Mouse (Mus musculus): ENCODE measurements around the gene D17Wsu92e. TPM values are rescaled to one million over a fixed set of nuclear protein-coding genes. Genes with fewer than 3 reads are reported as not detected.

The D17Wsu92e gene
- total RNA-seq, 2 experiments from 2014 or later = 40.4 to 60.4 TPM

DNA sequence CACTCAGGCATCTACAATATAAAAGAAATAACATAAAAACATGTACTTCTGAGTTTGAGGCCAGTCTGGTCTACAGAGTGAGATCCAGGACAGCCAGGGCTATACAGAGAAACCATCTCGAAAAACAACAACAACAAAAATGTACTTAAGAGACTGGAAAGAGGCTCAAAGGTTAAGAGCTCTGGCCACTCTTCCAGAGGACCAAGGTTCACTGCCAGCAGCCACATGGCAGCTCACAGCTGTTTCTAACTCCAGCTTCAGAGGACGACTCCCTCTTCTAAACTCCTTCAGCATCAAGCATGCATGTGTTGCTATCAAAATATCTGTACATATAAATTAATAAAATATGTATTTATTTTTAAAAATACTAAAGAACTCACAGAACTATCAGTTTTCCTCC is 28.9 kb downstream of the D17Wsu92e start:
- no peak for ATAC-seq (ENCODE audit: poor library complexity, severe bottlenecking)

DNA sequence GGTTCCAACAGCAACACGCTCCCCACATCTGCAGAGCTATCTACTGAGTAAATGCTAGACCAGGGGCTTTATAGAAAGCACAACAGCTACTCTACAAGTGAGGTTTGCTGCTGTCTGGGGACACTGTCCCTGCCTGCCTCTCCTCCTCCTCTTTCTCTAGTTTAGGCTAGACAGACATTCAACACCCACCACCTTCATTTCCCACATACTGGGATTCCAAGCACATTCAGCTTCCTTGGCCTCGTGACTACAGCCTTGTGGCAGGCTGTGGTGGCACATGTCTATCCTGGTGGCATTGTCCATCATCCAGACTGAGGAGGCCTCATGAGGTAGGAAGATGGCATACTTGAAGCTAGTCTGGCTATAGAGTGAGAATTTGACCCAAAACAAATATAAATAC is 29.5 kb downstream of the D17Wsu92e start:
- ATAC-seq (ENCODE audit: poor library complexity, severe bottlenecking) = no peak

DNA sequence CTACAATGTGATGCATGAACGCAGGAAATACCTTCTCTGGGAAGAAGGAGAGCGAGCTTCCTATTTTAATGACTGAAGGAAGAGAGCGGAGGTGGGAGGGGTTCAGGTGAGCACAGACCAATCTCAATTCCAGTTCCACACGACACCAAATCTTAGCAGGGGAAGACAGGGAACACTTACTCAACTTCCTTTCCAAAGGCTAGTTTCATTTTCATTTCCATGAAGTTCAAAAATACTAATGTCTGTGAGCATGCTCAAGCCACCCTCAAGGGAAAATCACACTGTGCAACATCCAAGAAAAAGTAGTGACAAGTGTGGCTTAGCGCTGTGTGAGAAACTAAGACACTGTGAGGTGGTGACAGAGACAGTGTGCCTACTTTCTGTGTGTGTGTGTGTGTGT is 30.4 kb downstream of the D17Wsu92e start:
- ATAC-seq (ENCODE audit: poor library complexity, severe bottlenecking) = 0 out of 2 replicates have a peak, but pooled peaks have one; percentile 24

DNA sequence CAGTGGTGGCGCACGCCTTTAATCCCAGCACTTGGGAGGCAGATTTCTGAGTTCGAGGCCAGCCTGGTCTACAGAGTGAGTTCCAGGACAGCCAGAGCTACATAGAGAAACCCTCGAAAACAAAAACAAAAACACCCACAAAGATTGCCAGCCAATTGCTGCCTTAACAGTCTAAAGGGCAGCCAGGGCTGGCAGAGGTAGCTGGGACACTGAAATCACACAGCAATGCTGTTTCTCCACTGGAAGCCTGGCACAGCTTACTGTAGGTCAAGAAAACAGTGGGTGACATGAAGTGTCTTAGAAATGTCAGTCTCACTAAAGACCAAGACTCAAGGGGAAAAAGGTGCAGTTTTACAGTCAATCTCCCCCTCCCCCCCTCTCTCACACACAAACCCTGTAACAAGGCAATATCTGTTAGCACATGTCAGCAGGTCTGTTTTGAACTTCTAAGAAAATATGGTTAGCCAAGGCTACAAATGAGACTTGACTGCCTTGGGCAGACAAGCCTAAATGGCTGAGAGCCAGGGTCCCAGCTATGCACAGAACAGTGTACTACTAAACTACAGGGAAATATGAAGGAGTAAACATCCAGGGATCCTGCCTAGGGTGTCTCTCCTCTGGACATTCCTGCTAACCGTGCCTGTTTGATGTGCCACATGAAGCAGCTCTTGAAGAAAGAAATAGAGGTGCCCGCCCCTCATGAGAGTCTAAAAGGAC is 31.8 kb downstream of the D17Wsu92e start:
- no peak for ATAC-seq (ENCODE audit: poor library complexity, severe bottlenecking)

DNA sequence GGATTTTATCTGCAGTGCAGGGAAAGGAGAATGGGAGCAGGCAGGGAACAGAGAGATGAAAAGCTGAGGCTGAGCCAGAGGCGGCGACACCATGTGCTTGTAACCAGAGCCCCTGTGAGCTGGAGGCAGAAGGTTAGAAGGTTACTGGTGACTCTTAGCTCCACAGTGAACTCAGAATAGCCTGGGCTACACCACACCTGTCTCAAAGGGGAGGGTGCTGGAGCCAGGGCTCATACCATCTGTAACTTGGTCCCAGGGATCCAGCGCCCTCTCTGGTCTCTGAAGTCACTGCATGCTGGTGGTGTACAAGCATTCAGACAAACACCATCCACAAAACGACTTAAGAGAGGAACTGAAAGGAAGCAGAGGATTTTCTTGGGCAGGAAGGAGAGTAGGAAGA is 36.9 kb downstream of the D17Wsu92e start:
- no peak for ATAC-seq (ENCODE audit: poor library complexity, severe bottlenecking)

DNA sequence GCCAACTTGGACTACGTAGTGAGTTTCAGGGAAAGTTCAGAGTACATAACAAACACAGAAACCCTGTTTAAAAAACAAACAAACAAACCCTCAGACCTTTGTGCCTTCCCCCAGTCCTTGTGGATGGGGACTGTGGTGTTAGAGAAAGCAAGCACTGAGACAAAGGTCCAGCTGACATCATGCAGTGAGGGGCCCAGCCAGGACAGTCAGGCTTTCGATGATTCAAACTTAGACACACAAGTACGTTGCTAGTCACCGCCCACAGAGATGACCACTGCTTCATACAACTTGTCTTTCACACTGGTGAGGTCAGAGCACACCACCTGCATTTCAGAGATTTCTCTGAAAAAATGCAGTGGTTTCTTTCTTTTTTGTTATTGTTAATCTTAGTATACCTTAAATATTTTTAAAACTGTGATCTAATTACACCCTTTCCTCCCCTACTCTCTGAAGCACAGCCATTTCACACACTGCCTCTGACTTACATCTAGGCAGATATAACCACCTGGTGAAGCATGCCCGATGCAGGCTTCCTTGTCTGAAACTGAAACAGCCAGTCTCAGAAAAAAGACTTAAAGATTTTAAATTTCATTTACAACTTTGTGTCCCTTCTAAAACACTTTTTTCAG is 39.3 kb downstream of the D17Wsu92e start:
- ATAC-seq (ENCODE audit: poor library complexity, severe bottlenecking) = no peak

DNA sequence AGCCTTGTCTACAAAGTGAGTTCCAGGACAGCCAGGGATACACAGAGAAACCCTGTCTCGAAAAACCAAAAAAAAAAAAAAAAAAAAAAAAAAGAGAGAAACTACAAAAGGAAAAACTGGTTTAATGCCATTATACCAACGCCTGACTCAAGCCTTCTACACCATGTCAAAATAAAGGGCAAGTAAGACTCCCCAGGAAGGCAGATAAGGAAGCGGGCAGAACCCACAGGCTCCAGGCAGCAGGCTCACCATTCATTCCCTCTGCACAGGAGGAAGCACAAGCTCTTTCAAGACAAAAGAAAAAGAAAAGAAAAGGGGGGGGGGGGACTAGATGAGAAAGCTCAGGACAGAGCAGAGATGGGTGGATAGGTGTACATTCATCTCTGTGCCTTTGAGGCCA is 40.7 kb downstream of the D17Wsu92e start:
- ATAC-seq (ENCODE audit: poor library complexity, severe bottlenecking) = 0 out of 2 replicates have a peak, but pooled peaks have one; percentile 40

DNA sequence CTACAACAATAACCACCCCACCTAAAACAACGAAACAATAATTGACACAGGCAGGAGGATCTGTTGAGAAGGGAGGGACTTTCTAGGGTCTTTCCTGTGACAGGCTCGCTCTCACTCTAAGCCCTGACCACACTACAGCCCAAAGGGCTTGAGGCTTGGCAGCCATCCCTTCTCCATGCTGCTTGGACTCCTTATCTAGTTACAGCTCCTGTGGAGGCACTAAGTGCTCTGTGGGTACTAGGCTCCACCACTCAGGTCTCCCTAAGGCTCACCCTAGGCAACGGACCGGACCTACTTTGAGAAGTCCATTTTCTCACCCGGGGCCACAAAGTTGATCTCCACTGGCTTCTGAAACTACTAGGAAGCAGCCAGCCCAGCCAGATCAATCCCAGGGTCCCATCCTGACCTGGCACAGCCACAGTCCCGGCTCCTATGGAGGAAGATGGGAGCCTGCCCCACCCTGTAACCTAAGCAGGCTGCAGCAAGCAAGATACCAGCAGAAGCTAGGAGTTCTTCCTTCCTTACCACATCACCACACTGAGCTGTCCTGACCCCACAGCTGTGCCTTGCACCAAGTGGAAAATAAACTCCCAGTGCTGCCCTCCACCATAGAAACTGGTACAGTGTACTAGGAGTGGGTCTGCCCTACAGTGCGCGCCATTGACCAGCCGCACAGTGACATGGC is 41.6 kb downstream of the D17Wsu92e start:
- no peak for ATAC-seq (ENCODE audit: poor library complexity, severe bottlenecking)

DNA sequence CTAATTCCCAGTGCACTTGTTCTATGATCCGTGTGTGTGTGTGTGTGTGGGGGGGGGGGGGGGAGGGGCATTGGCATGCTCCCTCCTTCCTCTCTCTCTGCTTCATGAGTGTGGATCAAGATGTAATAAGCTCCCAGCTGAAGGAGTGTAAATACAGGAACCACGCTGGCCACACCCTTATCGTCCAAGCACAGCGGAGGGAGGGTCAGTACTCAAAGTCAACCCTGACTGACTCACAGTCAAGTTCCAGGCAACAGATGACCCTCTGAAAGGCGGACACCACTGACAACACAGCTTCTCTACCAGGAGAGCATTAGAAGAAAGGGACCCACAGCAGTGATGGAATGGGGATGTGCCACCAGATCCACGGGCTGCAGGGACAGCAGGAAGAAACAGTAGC is 42.6 kb downstream of the D17Wsu92e start:
- ATAC-seq (ENCODE audit: poor library complexity, severe bottlenecking) = peak; percentile 75

DNA sequence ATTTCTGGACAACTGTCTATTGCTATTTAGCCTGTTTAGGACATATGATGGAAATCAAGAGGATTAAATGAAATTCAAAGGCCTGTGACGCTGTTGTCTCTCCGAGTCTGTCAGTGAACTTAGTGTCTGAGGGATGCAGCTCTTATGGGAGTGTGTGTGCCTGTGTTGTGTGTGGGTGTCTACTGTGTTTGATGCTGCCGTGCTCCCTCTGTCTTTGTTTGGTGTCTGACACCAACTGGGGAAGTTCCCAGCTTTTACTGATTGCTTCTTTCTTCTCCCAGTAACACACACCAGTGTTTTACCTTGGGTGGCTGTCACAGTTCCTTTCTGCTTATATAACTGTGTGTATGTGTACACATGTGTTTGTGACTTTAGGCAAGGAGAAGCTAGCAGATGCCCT is 46.2 kb downstream of the D17Wsu92e start:
- no peak for ATAC-seq (ENCODE audit: poor library complexity, severe bottlenecking)

DNA sequence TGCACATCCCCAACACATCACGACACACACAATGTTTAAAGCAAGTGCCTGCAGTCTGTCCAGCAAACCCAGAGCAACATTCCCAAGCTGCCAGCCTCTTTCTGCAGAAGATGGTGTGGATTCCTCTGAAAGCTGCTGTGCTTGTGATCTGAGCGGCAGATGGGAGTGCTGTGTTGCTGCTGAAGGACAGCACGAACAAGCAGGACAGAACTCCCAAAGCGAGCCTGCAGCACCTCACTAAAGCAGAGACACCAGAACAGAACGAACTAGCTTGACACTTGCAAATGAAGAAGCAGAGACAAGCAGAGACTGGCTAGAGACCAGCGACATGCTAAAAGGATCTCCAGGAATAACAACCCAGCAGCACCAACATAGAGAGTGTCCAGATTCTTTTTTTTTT is 48.8 kb downstream of the D17Wsu92e start:
- ATAC-seq (ENCODE audit: poor library complexity, severe bottlenecking) = no peak

DNA sequence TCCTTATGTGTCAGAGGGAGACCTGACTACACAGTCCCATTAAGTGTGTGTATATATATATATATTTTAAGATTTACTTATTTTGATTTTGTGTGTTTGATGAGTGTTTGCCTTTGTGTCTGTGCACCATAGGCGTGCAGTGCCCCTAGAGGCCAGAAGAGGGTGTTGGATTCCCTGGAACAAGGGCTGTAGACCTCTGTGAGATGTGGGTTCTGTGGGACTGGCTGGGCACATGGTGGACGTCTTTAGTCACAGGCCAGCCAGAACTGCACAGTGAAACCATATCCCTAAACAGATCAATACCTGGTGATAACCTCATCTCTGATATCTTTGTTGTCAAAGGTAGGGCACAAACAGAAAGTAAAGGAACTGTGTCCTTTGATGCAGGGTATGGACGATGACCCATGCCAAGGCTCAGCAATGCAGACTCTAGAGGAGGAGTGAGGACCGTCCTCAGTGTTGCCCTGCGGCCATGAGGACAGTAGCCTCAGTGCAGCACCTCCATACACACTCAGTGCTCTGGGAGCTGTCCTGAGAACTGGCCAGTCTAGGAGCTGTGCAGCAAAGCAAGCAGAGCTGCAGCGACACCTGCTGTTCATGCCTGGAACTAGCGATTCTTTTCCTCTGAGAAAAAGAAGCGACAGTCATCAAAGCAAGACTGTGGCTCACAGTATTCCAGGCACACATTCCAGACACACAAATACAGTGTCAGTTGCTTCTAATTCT is 51.5 kb downstream of the D17Wsu92e start:
- ATAC-seq (ENCODE audit: poor library complexity, severe bottlenecking) = peak; percentile 73

DNA sequence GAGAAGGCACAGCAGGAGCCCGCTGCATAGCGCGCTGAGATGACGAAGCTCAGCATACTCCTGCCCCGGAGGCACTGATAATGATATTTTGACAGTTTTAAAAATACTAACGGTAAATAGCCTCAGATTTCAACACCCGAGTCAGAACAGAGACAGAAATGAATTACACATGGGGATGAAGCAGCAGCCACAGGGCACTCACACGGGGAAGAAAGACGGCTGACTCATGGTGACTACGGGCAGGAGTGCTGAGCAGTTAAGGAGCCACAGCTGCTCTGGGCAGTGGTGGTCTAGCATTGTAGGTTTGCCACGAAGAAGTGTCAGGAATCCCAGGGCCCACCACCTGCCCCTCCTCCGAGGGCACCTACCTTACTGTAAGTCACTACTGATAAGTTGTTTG is 52.9 kb downstream of the D17Wsu92e start:
- ATAC-seq (ENCODE audit: poor library complexity, severe bottlenecking) = no peak

DNA sequence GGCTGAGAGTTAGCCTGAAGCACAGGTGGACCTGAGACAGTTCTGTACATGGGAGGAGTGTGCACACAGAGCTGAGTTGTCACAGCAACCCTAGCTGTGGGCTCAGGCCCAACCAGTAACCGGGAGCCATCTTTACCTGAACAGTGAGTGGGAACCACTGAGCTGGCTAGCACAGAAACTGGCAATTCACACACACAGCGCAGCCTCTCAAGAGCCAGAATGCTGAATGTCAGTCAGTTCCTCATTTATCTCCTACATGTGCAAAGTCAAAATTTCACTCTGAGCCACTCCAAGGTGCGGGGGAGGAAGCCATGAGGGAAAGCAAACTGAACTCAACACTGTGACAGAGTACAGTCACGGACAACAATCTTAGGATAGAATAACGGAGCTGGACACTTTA is 53.3 kb downstream of the D17Wsu92e start:
- 0 out of 2 replicates have a peak, but pooled peaks have one; percentile 33 for ATAC-seq (ENCODE audit: poor library complexity, severe bottlenecking)

DNA sequence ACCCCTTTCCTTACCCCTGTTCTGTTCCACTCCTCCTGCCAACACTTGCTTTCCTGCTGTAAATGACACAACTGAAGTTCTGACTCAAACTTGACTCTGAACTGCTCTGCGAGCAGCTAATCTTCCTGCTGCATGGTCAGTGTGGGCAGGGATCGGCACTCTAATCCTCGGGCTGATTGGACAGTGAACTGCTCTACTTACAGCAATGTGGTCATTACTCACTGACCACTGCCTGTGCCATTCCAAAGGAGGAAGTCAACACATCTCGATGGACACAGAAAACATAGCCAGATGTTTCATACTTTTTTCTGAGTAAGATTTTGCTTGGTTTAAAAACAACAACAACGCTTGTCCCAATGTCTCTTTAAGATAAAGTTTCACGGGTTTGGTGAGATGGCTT is 55.4 kb downstream of the D17Wsu92e start:
- ATAC-seq (ENCODE audit: poor library complexity, severe bottlenecking) = no peak

DNA sequence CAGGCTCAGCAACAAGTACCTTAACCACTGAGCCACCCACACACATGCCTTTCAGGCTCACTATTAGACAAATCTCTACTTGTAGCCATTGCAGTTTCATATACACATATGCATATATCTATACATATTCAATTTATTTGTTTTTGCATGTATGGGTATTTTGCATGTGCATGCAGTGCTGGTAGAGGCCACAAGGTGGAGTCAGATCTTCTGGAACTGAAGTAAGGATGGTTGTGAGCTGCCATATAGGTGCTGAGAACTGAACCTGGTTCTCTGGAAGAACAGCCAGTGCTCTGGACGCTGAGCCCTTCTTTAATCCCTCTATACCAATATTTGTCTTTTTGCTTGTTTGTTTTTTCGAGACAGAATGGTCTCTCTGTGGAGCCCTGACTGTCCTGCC is 56.0 kb downstream of the D17Wsu92e start:
- no peak for ATAC-seq (ENCODE audit: poor library complexity, severe bottlenecking)

DNA sequence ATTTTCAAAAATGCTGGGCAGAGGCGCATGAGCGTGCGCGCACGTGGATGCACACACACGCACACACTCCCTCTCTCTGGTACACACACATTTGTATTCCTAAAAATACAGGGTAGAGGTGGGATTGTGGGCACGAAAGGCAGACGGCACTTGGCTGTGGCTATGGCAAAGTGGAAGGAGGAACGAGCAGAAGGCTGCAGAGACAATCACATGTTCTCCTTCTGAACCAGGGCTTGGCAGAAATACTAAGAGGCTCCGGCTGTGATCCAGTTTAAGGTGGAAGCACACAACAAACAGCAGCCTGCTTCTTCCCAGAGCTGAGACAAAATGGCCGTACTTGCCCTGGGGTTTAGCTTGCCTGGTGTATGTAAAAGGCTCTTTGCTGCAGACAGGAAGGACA is 57.6 kb downstream of the D17Wsu92e start:
- no peak for ATAC-seq (ENCODE audit: poor library complexity, severe bottlenecking)

DNA sequence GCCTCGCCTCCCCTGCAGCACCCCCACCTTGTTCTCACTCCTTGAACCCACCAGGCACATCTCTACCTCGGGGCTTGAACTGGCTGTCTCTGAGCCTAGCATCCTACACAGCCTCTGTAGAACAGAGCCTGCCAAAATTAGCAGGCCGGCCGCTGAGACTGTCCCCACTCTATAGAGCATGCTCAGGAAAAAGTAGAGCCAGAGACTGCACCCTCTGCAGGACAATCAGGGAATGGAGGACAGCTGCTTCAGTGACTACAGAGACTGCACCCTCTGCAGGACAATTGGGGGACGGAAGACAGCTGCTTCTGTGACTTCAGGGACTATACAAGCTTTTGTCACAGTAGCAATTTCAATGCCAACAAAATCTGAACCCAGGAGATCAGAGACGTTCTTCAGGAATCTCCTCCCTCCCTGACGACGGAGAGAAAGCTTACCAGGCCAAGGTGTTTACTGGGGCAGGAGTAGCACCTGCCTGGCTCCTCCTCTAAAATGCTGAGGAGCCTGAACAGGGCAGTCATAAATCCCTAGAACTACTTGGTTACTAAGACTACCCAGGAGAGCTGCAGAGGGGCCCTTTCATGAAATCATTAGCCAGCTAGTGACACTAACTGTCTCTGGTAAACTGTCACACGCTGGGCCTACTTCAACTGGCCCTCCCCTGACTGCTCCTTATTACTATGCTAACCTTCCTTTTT is 58.7 kb downstream of the D17Wsu92e start:
- peak; percentile 49; the same call in 1 of the 2 replicates for ATAC-seq (ENCODE audit: poor library complexity, severe bottlenecking)

DNA sequence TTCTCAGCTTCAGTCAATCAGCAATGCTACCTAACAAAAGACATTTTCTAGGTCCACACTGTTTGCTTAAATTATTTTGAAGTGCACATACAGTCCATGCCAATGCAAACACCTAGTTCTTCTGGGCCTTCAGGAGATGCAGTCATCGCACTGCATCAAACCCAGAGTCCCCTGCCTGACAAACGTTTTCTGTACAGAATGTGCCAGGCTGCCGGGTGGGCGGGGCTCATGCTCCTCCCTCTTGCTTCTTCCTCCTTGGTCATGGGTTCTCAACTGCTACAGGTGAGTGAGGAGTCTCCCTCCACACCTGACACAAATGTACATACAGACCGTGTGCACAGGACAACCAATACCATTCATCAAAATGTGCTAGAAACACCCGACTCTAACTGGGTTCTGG is 60.3 kb downstream of the D17Wsu92e start:
- no peak for ATAC-seq (ENCODE audit: poor library complexity, severe bottlenecking)

DNA sequence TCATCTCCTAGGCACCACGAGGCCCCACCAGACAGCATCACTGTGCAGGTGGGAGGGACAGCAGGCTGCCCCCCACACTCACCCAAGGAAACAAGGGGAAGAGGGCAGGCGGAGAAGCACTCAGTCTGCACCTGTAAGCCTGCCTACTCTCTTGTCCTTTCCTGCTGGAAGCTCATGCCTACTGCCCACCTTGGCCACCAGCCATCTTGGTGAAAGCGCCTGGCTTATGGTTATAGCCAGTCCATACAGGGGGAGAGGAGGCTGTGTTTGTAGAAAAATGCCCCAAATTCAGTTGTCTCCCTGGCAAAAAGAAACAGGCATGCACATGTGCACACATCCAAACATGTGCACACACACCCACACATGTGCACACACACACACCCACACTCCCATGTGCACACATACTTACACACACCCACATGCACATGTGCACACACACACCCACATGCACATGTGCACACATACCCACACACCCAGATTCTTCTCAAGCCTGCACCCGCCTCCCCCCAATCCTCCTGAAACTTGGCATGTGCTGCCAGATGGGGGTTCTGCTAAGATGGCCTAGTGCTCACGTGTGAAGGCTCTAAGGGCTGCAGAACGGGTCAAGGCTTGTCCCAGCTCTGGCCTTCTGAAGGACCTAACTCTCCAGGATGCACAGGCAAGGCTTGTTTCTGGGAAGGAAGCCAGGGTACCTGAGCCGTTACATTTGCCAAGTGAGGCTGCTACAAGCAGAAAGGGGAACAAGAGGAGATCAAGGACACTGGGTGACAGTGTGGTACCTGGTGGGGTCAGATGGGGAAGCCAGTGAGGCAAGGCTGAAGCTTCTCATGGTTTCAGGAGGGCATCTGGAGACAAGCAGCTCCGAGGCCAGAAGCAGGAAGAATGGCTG is 68.9 kb downstream of the D17Wsu92e start:
- no peak for ATAC-seq (ENCODE audit: poor library complexity, severe bottlenecking)

Measured in megakaryocyte, adult 5-6 weeks (primary cell).